Mouse (Mus musculus): Measurements from ENCODE around the gene Wbp1.

DNA sequence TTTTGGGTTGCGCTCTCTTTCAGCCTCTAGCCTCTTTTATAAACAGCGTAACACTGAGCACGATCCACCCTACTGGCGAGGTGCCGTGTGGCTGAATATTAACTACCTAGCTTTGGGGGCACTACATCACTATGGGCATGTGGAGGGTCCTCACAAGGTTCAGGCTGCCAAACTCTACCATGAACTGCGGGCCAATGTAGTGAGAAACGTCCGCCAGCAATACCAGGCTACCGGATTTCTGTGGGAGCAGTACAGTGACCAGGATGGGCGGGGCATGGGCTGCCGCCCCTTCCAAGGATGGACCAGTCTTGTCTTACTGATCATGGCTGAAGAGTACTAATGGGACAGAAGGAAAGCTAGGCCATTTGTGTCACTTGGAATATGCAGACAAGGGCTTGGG, 3.0 kb downstream of the Wbp1 start:
- no peak for TF ChIP-seq EP300 (IDR thresholded peaks at IDR 0.05; ENCODE audit: low read depth)
- no peak for TF ChIP-seq CTCF (IDR thresholded peaks at IDR 0.05; ENCODE audit: low read depth)
